Mouse (Mus musculus): Measurements from ENCODE around the gene Parp11.

Gene Parp11

GRCm38 (mm10) chr6:127446436-127446890 is at the start of gene Parp11:
Parp11 (plus strand) TSS chr6:127446840.
- 0 out of 2 replicates have a peak, but pooled peaks cover 1% of the 10 kb centered on the region for H3K36me3 ChIP-seq (ENCODE audit: control insufficient read depth, insufficient read depth, low read length, poor library complexity, severe bottlenecking)
- DNase-seq (ENCODE audit: low read depth, low spot score), result peak; percentile 71

GRCm38 (mm10) chr6:127398073-127398472 is 48.6 kb upstream of the Parp11 start:
- peak; percentile 79 for DNase-seq (ENCODE audit: low read depth, low spot score)
- Histone ChIP-seq H3K27me3 (ENCODE audit: control insufficient read depth, insufficient read depth, low read length, poor library complexity, severe bottlenecking) (no peaks in the 10 kb centered on the region), H3K36me3 (ENCODE audit: control insufficient read depth, insufficient read depth, low read length, poor library complexity, severe bottlenecking) (no peaks in the 10 kb centered on the region)

More at GRCm38 (mm10) chr6:127446436-127446890, at the start of gene Parp11:
- no peaks in the 10 kb centered on the region for H3K27me3 ChIP-seq (ENCODE audit: control insufficient read depth, insufficient read depth, low read length, poor library complexity, severe bottlenecking)

- DNase-seq (ENCODE audit: low read depth, low spot score), result peak; percentile 4
- H3K36me3 ChIP-seq (ENCODE audit: control insufficient read depth, insufficient read depth, low read length, poor library complexity, severe bottlenecking), result no peaks in the 10 kb centered on the region
- no peaks in the 10 kb centered on the region for H3K27me3 ChIP-seq (ENCODE audit: control insufficient read depth, insufficient read depth, low read length, poor library complexity, severe bottlenecking)
Observed at GRCm38 (mm10) chr6:127401419-127401818, 45.2 kb upstream of the Parp11 start.

GRCm38 (mm10) chr6:127404070-127404810 is 42.4 kb upstream of the Parp11 start:
- H3K27me3 ChIP-seq (ENCODE audit: control insufficient read depth, insufficient read depth, low read length, poor library complexity, severe bottlenecking), result no peaks in the 10 kb centered on the region
- DNase-seq (ENCODE audit: low read depth, low spot score), result no peak
- H3K36me3 ChIP-seq (ENCODE audit: control insufficient read depth, insufficient read depth, low read length, poor library complexity, severe bottlenecking), result no peaks in the 10 kb centered on the region

GRCm38 (mm10) chr6:127405682-127406081 is 41.0 kb upstream of the Parp11 start:
- Histone ChIP-seq H3K36me3 (ENCODE audit: control insufficient read depth, insufficient read depth, low read length, poor library complexity, severe bottlenecking) (no peaks in the 10 kb centered on the region), H3K27me3 (ENCODE audit: control insufficient read depth, insufficient read depth, low read length, poor library complexity, severe bottlenecking) (no peaks in the 10 kb centered on the region)
- no peak for DNase-seq (ENCODE audit: low read depth, low spot score)

- no peaks in the 10 kb centered on the region for H3K27me3 ChIP-seq (ENCODE audit: control insufficient read depth, insufficient read depth, low read length, poor library complexity, severe bottlenecking)
- peak; percentile 3 for DNase-seq (ENCODE audit: low read depth, low spot score)
- H3K36me3 ChIP-seq (ENCODE audit: control insufficient read depth, insufficient read depth, low read length, poor library complexity, severe bottlenecking), result no peaks in the 10 kb centered on the region
Observed at GRCm38 (mm10) chr6:127407742-127408141, 38.9 kb upstream of the Parp11 start.

- Histone ChIP-seq H3K36me3 (ENCODE audit: control insufficient read depth, insufficient read depth, low read length, poor library complexity, severe bottlenecking) (no peaks in the 10 kb centered on the region), H3K27me3 (ENCODE audit: control insufficient read depth, insufficient read depth, low read length, poor library complexity, severe bottlenecking) (no peaks in the 10 kb centered on the region)
- DNase-seq (ENCODE audit: low read depth, low spot score), result no peak
Observed at GRCm38 (mm10) chr6:127417525-127418184, 29.0 kb upstream of the Parp11 start.

- H3K36me3 ChIP-seq (ENCODE audit: control insufficient read depth, insufficient read depth, low read length, poor library complexity, severe bottlenecking), result no peaks in the 10 kb centered on the region
- H3K27me3 ChIP-seq (ENCODE audit: control insufficient read depth, insufficient read depth, low read length, poor library complexity, severe bottlenecking), result no peaks in the 10 kb centered on the region
- DNase-seq (ENCODE audit: low read depth, low spot score), result no peak
Observed at GRCm38 (mm10) chr6:127418322-127418721, 28.3 kb upstream of the Parp11 start.

GRCm38 (mm10) chr6:127420115-127420514 is 26.5 kb upstream of the Parp11 start:
- Histone ChIP-seq H3K27me3 (ENCODE audit: control insufficient read depth, insufficient read depth, low read length, poor library complexity, severe bottlenecking) (no peaks in the 10 kb centered on the region), H3K36me3 (ENCODE audit: control insufficient read depth, insufficient read depth, low read length, poor library complexity, severe bottlenecking) (no peaks in the 10 kb centered on the region)
- DNase-seq (ENCODE audit: low read depth, low spot score), result no peak

- H3K27me3 ChIP-seq (ENCODE audit: control insufficient read depth, insufficient read depth, low read length, poor library complexity, severe bottlenecking), result no peaks in the 10 kb centered on the region
- no peak for DNase-seq (ENCODE audit: low read depth, low spot score)
Observed at GRCm38 (mm10) chr6:127425095-127425494, 21.5 kb upstream of the Parp11 start.

GRCm38 (mm10) chr6:127430716-127431115 is 15.9 kb upstream of the Parp11 start:
- Histone ChIP-seq H3K36me3 (ENCODE audit: control insufficient read depth, insufficient read depth, low read length, poor library complexity, severe bottlenecking) (no peaks in the 10 kb centered on the region), H3K27me3 (ENCODE audit: control insufficient read depth, insufficient read depth, low read length, poor library complexity, severe bottlenecking) (no peaks in the 10 kb centered on the region)
- no peak for DNase-seq (ENCODE audit: low read depth, low spot score)

More at GRCm38 (mm10) chr6:127425095-127425494, 21.5 kb upstream of the Parp11 start:
- no peaks in the 10 kb centered on the region for H3K36me3 ChIP-seq (ENCODE audit: control insufficient read depth, insufficient read depth, low read length, poor library complexity, severe bottlenecking)

- no peak for DNase-seq (ENCODE audit: low read depth, low spot score)
- Histone ChIP-seq H3K27me3 (ENCODE audit: control insufficient read depth, insufficient read depth, low read length, poor library complexity, severe bottlenecking) (no peaks in the 10 kb centered on the region), H3K36me3 (ENCODE audit: control insufficient read depth, insufficient read depth, low read length, poor library complexity, severe bottlenecking) (no peaks in the 10 kb centered on the region)
Observed at GRCm38 (mm10) chr6:127431196-127431766, 15.4 kb upstream of the Parp11 start.

- no peak for DNase-seq (ENCODE audit: low read depth, low spot score)
- Histone ChIP-seq H3K36me3 (ENCODE audit: control insufficient read depth, insufficient read depth, low read length, poor library complexity, severe bottlenecking) (no peaks in the 10 kb centered on the region), H3K27me3 (ENCODE audit: control insufficient read depth, insufficient read depth, low read length, poor library complexity, severe bottlenecking) (no peaks in the 10 kb centered on the region)
Observed at GRCm38 (mm10) chr6:127433886-127434647, 12.6 kb upstream of the Parp11 start.

- no peak for DNase-seq (ENCODE audit: low read depth, low spot score)
- Histone ChIP-seq H3K36me3 (ENCODE audit: control insufficient read depth, insufficient read depth, low read length, poor library complexity, severe bottlenecking) (no peaks in the 10 kb centered on the region), H3K27me3 (ENCODE audit: control insufficient read depth, insufficient read depth, low read length, poor library complexity, severe bottlenecking) (no peaks in the 10 kb centered on the region)
Observed at GRCm38 (mm10) chr6:127434648-127434984, 12.0 kb upstream of the Parp11 start.

Measured in splenic B cell, adult 2 months (primary cell).